ENCODE assay signal across 9 mouse cellular contexts in the genomic region with DNA sequence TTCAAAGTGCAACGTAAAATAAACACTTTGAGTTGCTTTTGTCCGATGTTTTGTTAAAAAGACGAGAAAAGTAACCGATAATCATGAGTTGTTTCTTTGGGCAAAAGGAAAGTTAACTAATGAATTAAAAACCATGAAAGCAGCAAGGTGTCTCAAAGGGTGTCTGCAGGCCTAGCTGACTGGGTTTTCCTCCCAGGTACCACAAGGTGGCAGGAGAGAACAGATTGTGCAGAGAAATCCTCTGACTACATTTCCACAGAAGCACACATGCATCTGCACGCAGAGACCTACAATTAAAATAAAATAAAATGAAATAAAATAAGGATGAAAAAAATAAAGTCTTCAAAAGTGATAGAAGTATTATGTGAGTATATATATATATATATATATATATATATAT.
DNase-seq lines count a peak whose midpoint lies in the region; ATAC-seq lines count a peak whose summit lies in the region.
"Had no signal": no experiment of that assay in that cellular context is flagged by ENCODE, and none has a peak within 500 bp of the region (broad histone marks: within the 10 kb centered on the region; RNA-seq: fewer than 3 reads in every experiment).

No protein-coding gene starts in this region.

- peak; percentile 93 for ATAC-seq in forebrain, embryonic 11.5 days (replicated peaks; ENCODE audit: low FRiP score)
- ATAC-seq in erythroid progenitor cell, adult 5-6 weeks (replicated peaks; ENCODE audit: low FRiP score, poor library complexity, severe bottlenecking) = no peak

- H3K4me1 ChIP-seq in forebrain, embryonic 11.5 days (replicated peaks; ENCODE audit: control insufficient read depth, insufficient read depth, low read length) = no peaks in the 10 kb centered on the region
- H3K4me1 ChIP-seq in forebrain, embryonic 10.5 days = no peaks in the 10 kb centered on the region

- no peak overlapping the region for H3K9ac ChIP-seq in forebrain, embryonic 11.5 days (ENCODE audit: low read length)

- no peak overlapping the region for H3K4me2 ChIP-seq in forebrain, embryonic 11.5 days (ENCODE audit: low read depth, low read length, severe bottlenecking)

- H3K36me3 ChIP-seq in forebrain, embryonic 11.5 days (ENCODE audit: control insufficient read depth, insufficient read depth, low read length) = no peaks in the 10 kb centered on the region
- H3K36me3 ChIP-seq in forebrain, embryonic 10.5 days (replicated peaks) = no peaks in the 10 kb centered on the region

- WGBS in forebrain, embryonic 11.5 days = 50% methylated on average over 5 of the region's 5 CpGs
- WGBS in forebrain, embryonic 10.5 days = 63% methylated on average over 5 of the region's 5 CpGs

- no peak for DNase-seq in forebrain, embryonic 11.5 days (ENCODE audit: low spot score)
- DNase-seq in forebrain, embryonic 10.5 days (ENCODE audit: extremely low spot score, low spot score) = no peak
- peak; percentile 51 for DNase-seq in 416B (ENCODE audit: low read depth)
- peak; percentile 57 for DNase-seq in embryo, embryonic 11 days
- DNase-seq in layer of hippocampus, adult 9-11 months = peak; percentile 4
- peak; percentile 16 for DNase-seq in right cerebral cortex, postnatal 14 days
- no peak for DNase-seq in thymus, postnatal 36 days

- no peaks in the 10 kb centered on the region for H3K27me3 ChIP-seq in forebrain, embryonic 11.5 days (ENCODE audit: control insufficient read depth, insufficient read depth, low read length)
- H3K27me3 ChIP-seq in forebrain, embryonic 10.5 days (ENCODE audit: poor library complexity, severe bottlenecking) = no peaks in the 10 kb centered on the region

- H3K9me3 ChIP-seq in forebrain, embryonic 11.5 days (ENCODE audit: control insufficient read depth, low read length) = no peaks in the 10 kb centered on the region
- no peaks in the 10 kb centered on the region for H3K9me3 ChIP-seq in forebrain, embryonic 10.5 days

- no peak overlapping the region for H3K4me3 ChIP-seq in forebrain, embryonic 11.5 days (ENCODE audit: low read depth, low read length)
- no peak overlapping the region for H3K4me3 ChIP-seq in forebrain, embryonic 10.5 days

- H3K27ac ChIP-seq in forebrain, embryonic 11.5 days (ENCODE audit: low read depth, low read length) = no peak overlapping the region
- no peak overlapping the region for H3K27ac ChIP-seq in forebrain, embryonic 10.5 days
- H3K27ac ChIP-seq: macrophage had no signal

Comparison
In these comparisons a context has a peak if more than half of its experiments do, and no peak if none do; other contexts are left out.
1. DNase-seq: peak in 416B (single experiment), embryo, embryonic 11 days (single experiment), layer of hippocampus, adult 9-11 months (single experiment) and right cerebral cortex, postnatal 14 days (single experiment); none in forebrain, embryonic 11.5 days (single experiment), forebrain, embryonic 10.5 days (single experiment) and thymus, postnatal 36 days (0 of 2).